Mouse (Mus musculus) forebrain, postnatal 0 days (tissue): Measurements from ENCODE around the gene Tchhl1. TPM values are rescaled to one million over a fixed set of nuclear protein-coding genes. Genes with fewer than 3 reads are reported as not detected.
A peak's percentile ranks its signal among the peaks of the same experiment; 100 is the strongest.

Experiments
- ATAC-seq: fragments of 200-750 bp; cut with Nextera tagmentation; 2 replicates; pipeline ENCODE4 v1.8.0; 2017; ENCODE audit warnings: mild to moderate bottlenecking, moderate library complexity
- DNase-seq: peaks from one replicate; pipeline ENCODE4 v3.0.0-alpha.2; 2015
- H3K27ac ChIP-seq: fragments of 300-500 bp; sonication (generic); 2 replicates; pipeline ENCODE4 v1.5.1; 2014; ENCODE audit warnings: low read depth, mild to moderate bottlenecking, antibody characterized with exemption, low read length, moderate library complexity, mixed read lengths
- H3K27me3 ChIP-seq: fragments of 300-500 bp; sonication (generic); 2 replicates; pipeline ENCODE4 v1.6.1; 2014; ENCODE audit warnings: mild to moderate bottlenecking, low read length, mixed read lengths; ENCODE audit not compliant: insufficient read depth
- H3K36me3 ChIP-seq: fragments of 300-500 bp; sonication (generic); 2 replicates; pipeline ENCODE4 v1.6.1; 2014; ENCODE audit warnings: mild to moderate bottlenecking, moderate library complexity; ENCODE audit not compliant: insufficient read depth
- H3K4me1 ChIP-seq: fragments of 300-500 bp; sonication (generic); 2 replicates; pipeline ENCODE4 v1.6.1; 2014; ENCODE audit warnings: antibody characterized with exemption; ENCODE audit not compliant: insufficient read depth
- H3K4me2 ChIP-seq: fragments of 300-500 bp; sonication (generic); 2 replicates; pipeline ENCODE4 v1.6.1; 2014; ENCODE audit warnings: low read depth, mild to moderate bottlenecking, moderate library complexity
- H3K4me3 ChIP-seq: fragments of 300-500 bp; sonication (generic); 2 replicates; pipeline ENCODE4 v1.5.1; 2014; ENCODE audit warnings: low read depth, low read length, mixed read lengths
- H3K9ac ChIP-seq: fragments of 300-500 bp; sonication (generic); 2 replicates; pipeline ENCODE4 v1.6.1; 2014; ENCODE audit warnings: mild to moderate bottlenecking
- H3K9me3 ChIP-seq: fragments of 300-500 bp; sonication (generic); 2 replicates; pipeline ENCODE4 v1.6.1; 2016; ENCODE audit warnings: low read length
- CTCF ChIP-seq: sonication (generic); IDR thresholded peaks from 2 replicates; pipeline ENCODE4 v1.5.1; 2016; ENCODE audit warnings: antibody characterized with exemption, control low read depth, low read depth
- WGBS: fragments of 180-500 bp; shearing (Covaris S2); extraction: QIAGEN DNeasy Blood & Tissue Kit; methylation state at CpG from one replicate; pipeline ENCODE4 v1.1.7; 2014; 5-methylcytosine and 5-hydroxymethylcytosine counted together
- polyA plus RNA-seq: library from polyadenylated mRNA; unstranded; fragments of >200 nt; fragmentation: Nextera tagmentation; extraction: Ambion mirVana; gene quantifications from 2 replicates; pipeline ENCODE4 v1.2.1, GENCODE M21; 2015
- total RNA-seq: library from RNA; depleted of rRNA; stranded (reverse); fragments of >200 nt; gene quantifications from 2 replicates; pipeline ENCODE4 v1.2.3, GENCODE M21; 2014; rRNA removed

Gene Tchhl1
- total RNA-seq (not detected in 2 replicates), polyA plus RNA-seq (not detected in 2 replicates)

GRCm38 (mm10) chr3:93468561-93468960 is at the start of gene Tchhl1:
Gene Tchhl1 (plus strand): TSS chr3:93468754.
- Histone ChIP-seq H3K27ac (no peak within 1 kb of the TSS), H3K9me3 (no peaks in the 10 kb centered on the region), H3K4me3 (no peak within 1 kb of the TSS), H3K27me3 (no peaks in the 10 kb centered on the region), H3K9ac (no peak within 1 kb of the TSS), H3K4me2 (no peak within 1 kb of the TSS), H3K4me1 (no peaks in the 10 kb centered on the region), H3K36me3 (no peaks in the 10 kb centered on the region)
- 73% methylated on average over 5 of the region's 5 CpGs for WGBS
- TF ChIP-seq CTCF, result no peak
- ATAC-seq (no peak), DNase-seq (no peak)

- 33% methylated on average over 3 of the region's 3 CpGs for WGBS
- no peak overlapping the region for H3K27ac ChIP-seq
- no peaks in the 10 kb centered on the region for H3K9me3 ChIP-seq
- TF ChIP-seq CTCF, result no peak
- no peak overlapping the region for H3K9ac ChIP-seq
- H3K4me1 ChIP-seq, result no peaks in the 10 kb centered on the region
- DNase-seq (no peak), ATAC-seq (no peak)
- H3K4me3 ChIP-seq, result no peak overlapping the region
- no peaks in the 10 kb centered on the region for H3K27me3 ChIP-seq
- no peaks in the 10 kb centered on the region for H3K36me3 ChIP-seq
- H3K4me2 ChIP-seq, result no peak overlapping the region
Measured at GRCm38 (mm10) chr3:93431673-93432072, 36.9 kb upstream of the Tchhl1 start.

- H3K27me3 ChIP-seq, result peaks cover 26% of the 10 kb centered on the region
- ATAC-seq (no peak), DNase-seq (no peak)
- TF ChIP-seq CTCF, result no peak
- H3K4me2 ChIP-seq, result peak within 1 kb of the TSS; percentile 93
- H3K9ac ChIP-seq, result no peak within 1 kb of the TSS
- H3K36me3 ChIP-seq, result no peaks in the 10 kb centered on the region
- H3K4me1 ChIP-seq, result no peaks in the 10 kb centered on the region
- 87% methylated on average over 1 of the region's 1 CpGs for WGBS
- no peak within 1 kb of the TSS for H3K27ac ChIP-seq
- peak within 1 kb of the TSS; percentile 58; the same call in 1 of the 2 replicates for H3K4me3 ChIP-seq
- no peaks in the 10 kb centered on the region for H3K9me3 ChIP-seq
Measured at GRCm38 (mm10) chr3:93442030-93442429, 26.5 kb upstream of the Tchhl1 start, which contains the start of gene Tchh. Gene Tchh (plus strand): TSS chr3:93442330.

GRCm38 (mm10) chr3:93443501-93444101 is 25.0 kb upstream of the Tchhl1 start:
- Histone ChIP-seq H3K9ac (peak overlapping the region; percentile 28; the same call in 1 of the 2 replicates), H3K27ac (no peak overlapping the region), H3K4me3 (peak overlapping the region; percentile 58), H3K27me3 (peaks cover 26% of the 10 kb centered on the region), H3K9me3 (no peaks in the 10 kb centered on the region), H3K36me3 (no peaks in the 10 kb centered on the region), H3K4me1 (no peaks in the 10 kb centered on the region), H3K4me2 (peak overlapping the region; percentile 93)
- DNase-seq (peak; percentile 41), ATAC-seq (no peak)
- 1% methylated on average over 38 of the region's 38 CpGs for WGBS
- no peak for TF ChIP-seq CTCF

- H3K9me3 ChIP-seq, result no peaks in the 10 kb centered on the region
- peak overlapping the region; percentile 58 for H3K4me3 ChIP-seq
- peak overlapping the region; percentile 80 for H3K27ac ChIP-seq
- no peaks in the 10 kb centered on the region for H3K4me1 ChIP-seq
- H3K9ac ChIP-seq, result peak overlapping the region; percentile 53
- peak overlapping the region; percentile 93 for H3K4me2 ChIP-seq
- DNase-seq (peak; percentile 85), ATAC-seq (peak; percentile 86)
- WGBS, result 3% methylated on average over 56 of the region's 56 CpGs
- TF ChIP-seq CTCF, result no peak; the same call in 1 of the 2 replicates
- H3K36me3 ChIP-seq, result no peaks in the 10 kb centered on the region
- H3K27me3 ChIP-seq, result peaks cover 26% of the 10 kb centered on the region
Measured at GRCm38 (mm10) chr3:93444343-93445164, 24.0 kb upstream of the Tchhl1 start.

- H3K4me1 ChIP-seq, result no peaks in the 10 kb centered on the region
- no peaks in the 10 kb centered on the region for H3K36me3 ChIP-seq
- H3K4me2 ChIP-seq, result peak overlapping the region; percentile 93
- DNase-seq, result peak; percentile 56
- no peaks in the 10 kb centered on the region for H3K9me3 ChIP-seq
- TF ChIP-seq CTCF, result peak; percentile 15; the same call in 1 of the 2 replicates
- H3K9ac ChIP-seq, result peak overlapping the region; percentile 53
- WGBS, result under 1% methylated on average over 36 of the region's 36 CpGs
- H3K27ac ChIP-seq, result peak overlapping the region; percentile 80
- ATAC-seq, result peak; percentile 5; the same call in 1 of the 2 replicates
- peaks cover 32% of the 10 kb centered on the region for H3K27me3 ChIP-seq
- peak overlapping the region; percentile 58 for H3K4me3 ChIP-seq
Measured at GRCm38 (mm10) chr3:93445165-93445705, 23.3 kb upstream of the Tchhl1 start.
